Mouse (Mus musculus): ENCODE data around the gene Traf3.

Gene Traf3

DNA sequence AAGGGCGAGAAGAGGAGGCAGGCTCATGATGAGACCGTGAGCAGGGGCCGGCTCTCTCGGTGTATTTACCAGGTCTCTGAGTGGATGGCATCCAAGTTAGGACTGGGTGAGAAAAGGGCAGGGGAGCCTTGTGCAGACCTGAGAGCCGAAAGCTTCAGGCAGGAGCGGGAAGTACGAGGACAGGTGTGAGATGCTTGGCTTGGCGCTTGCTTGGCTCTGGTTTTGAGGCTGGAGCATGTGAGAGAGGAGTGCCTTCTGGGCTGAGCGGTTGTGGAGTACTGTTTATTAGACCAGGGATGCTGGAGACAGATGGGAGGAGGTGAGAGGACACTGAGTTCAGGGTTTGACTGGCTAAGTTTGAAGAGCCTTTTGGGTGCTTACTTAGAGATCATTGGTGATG, 27.2 kb downstream of the Traf3 start:
- no peak for DNase-seq (ENCODE audit: extremely low read depth, low read depth)

DNA sequence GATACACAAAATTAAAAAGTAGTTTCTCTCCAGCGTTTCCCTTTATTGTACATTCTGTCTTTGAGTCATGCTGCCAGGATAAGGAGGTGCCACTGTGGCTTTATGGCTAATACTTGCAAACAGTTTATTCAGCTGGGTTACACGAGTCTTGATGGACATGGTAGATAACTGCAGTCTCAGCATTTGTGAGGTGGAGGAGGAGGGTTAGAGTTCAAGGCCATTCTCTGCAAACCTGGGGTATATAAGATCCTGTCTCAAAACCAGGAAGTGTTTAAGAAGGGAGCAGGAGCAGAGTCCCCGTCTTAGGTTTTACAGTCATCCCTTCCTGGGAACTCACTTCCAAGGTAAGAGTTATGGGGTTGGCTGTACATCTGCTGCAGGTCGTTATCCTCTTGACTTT, 30.4 kb downstream of the Traf3 start:
- DNase-seq (ENCODE audit: extremely low read depth, low read depth), result no peak

DNA sequence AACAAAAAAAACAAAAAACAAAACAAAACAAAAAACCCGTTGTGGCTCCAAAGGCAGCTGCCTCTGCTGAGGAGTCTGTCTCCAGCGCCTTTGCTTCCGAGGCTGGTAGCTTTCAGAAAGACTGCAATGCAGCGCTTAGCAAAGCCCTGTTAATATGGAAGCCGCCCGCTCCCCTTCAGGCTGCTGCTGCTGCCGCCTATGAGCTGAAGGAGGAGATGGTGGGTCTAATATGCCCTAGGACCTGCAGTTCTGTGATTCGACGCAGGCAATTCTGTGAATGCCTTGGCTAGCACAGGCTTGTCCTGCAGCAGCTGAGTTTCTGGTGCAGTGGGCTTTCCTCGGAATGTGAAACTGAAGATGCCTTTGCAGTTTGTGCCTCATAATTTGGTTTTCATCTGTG, 36.9 kb downstream of the Traf3 start:
- no peak for DNase-seq (ENCODE audit: extremely low read depth, low read depth)

DNA sequence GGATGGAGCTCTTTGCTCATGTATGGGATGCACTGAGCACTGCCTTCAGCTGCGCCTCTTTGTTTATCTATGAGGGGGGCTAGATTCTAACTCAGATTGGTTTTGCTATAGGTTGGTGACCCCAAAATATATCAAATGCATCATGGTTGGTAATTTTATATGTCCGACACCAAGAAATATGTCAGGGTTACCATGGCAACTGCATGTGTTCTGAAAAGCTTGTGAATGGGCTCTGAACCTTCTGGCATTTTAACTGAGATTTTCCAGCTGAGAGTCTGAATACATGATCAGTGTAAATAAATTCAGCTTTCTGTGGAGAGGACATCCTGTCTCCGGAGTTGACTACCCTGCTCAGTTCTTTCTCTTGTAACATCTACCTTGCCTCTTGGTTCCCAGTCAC, 37.8 kb downstream of the Traf3 start:
- no peak for DNase-seq (ENCODE audit: extremely low read depth, low read depth)

DNA sequence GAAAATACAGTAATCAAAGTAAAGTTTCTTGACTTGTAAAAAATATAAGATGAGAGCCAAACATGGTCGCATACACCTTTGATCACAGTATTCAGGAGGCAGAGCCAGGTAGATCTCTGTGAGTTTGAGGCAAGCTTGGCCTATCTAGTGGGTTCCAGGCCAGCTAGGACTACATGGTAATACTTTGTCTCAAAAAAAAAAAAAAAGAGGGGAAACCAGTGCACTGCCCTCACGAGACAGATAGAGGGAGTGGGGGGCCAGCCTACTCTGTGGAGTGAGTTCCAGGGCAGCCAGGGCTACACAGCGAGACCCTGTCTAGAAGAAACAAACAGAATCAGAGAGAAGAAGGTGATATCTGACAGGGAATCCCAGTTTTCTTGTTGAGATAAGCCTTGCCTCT, 41.5 kb downstream of the Traf3 start:
- no peak for DNase-seq (ENCODE audit: extremely low read depth, low read depth)

DNA sequence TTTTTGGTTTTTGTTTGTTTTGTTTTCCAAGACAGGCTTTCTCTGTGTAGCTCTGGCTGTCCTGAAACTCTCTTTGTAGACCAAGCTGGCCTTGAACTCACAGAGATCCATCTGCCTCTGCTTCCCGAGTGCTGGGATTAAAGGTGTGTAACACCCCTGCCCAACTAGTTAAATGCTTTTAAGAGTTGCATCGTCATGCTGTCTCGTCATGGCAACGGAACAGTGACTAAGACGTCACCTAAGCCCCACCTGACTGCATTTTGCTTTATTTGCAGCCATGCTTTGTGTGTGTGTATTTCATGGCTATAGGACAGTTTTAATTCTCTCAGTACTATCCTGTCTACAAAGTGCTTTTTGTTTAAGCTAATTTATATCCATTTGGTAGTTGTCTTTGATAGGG, 45.6 kb downstream of the Traf3 start:
- DNase-seq (ENCODE audit: extremely low read depth, low read depth), result no peak

DNA sequence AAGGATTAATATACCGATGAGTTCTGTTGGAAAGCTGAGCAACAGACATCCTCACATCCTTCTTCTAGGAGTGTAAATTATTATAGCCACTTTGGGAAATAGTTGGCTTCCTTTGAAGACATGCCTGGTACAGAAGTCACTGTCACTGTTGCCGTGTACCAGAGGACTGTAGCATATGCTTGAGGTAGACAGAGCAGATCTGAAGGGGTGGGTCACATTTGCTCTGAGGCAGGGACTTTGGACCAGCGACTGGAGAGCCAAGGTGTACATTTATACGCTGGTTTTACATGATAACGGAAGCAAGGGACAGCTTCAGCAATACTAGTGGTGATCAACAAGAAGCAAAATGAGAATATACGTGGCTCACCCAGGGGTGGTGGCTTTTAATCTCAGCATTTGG, 52.7 kb downstream of the Traf3 start:
- DNase-seq (ENCODE audit: extremely low read depth, low read depth), result no peak

DNA sequence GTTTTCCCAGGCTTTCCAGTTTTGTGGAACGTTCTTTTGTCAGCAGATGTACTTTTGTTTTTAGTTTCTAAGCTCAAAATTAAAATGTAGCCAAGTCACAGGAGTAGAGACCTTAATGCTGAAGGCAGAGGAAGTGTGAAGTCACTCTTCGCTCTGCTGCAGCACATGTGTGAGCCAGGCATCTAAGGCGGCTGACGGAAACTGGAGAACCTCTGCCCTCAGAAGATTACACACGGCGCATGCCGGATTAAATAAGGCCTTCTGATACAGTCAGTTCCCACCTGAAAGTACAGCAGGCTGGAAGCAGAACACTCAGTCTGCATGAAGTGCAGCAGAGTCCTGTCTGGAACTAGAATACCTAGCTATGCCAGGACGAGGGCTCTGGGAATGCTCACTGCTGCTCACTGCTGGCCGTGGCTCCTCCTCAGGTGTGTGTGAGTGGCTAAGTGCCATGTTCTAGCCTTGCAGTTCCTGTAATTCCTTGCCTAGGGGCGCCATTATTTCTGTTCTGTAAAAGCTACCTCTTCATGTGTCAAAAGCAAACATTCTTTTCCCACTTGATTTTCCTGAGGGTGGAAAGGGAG, 59.1 kb downstream of the Traf3 start:
- no peak for DNase-seq (ENCODE audit: extremely low read depth, low read depth)

DNA sequence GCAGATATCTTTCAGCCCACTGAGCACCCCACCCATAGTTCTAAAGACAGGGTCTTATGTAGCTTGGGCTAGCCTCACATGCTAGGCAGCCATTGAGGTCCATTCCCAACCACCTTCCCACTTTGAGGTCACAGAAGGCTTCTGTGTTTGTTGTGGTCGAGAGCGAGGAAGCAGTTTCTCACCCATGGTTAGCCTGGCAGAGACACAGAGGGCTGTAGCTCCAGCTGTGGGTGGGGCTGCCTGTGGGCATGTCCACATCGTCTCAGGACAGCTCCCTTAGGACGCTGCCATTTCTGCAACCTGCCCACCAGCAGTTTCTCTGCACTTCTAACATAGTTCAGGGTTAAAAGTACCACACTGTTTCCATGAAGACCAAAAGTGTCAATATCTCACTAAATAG, 61.2 kb downstream of the Traf3 start:
- DNase-seq (ENCODE audit: extremely low read depth, low read depth), result no peak

DNA sequence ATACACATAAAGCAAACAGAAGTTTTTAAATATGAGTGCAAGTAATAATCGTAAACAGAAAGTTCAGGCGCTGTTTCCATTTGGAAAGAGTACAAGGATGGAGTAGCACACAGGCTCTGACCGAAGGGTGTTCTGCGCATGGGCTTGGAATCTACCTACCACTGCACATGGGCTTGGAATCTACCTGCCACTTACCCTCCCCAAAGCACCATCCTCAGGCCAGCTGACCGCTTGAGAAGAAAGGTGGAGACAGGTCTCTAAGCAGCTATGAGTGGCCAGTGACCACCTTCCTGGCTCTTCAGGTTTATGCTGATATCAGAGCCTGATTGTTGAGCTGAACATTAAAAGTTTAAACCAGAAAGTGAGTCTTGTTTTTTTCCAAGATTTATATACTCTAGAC, 62.3 kb downstream of the Traf3 start:
- no peak for DNase-seq (ENCODE audit: extremely low read depth, low read depth)

DNA sequence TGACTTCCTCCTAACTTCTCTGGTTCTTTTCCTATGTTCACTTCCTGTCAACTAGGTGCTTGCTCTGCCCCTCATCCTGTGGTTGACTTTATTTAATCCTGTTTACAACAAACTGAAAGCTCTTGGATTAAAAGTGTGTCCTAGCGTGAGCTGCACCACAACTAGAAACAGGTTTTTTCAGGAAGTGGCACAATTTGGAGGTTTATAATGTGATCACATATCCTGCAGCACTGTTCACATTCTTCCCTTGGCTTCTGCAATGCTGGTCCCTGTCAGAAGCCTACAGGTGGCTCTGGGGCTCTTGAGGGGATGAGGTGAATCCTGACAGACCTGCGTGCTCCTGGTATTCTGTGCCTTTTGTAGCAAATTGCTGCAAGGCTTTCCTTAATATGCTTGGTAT, 64.6 kb downstream of the Traf3 start:
- DNase-seq (ENCODE audit: extremely low read depth, low read depth), result no peak

DNA sequence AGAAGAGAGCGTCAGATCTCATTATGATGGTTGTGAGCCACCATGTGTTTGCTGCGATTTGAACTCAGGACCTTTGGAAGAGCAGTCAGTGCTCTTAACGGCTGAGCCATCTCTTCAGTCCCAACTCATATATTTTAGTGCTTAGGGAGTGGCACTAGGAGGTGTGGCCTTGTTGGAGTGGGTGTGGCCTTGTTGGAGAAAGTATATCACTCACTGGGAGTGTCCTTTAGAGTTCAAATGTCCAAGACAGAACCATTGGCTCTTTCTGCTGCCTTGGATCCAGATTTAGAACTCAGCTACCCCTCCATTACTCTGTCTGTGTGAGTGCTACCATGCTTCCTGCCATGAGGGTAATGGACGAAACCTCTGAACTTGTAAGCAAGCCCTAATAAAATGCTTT, 67.6 kb downstream of the Traf3 start:
- no peak for DNase-seq (ENCODE audit: extremely low read depth, low read depth)

DNA sequence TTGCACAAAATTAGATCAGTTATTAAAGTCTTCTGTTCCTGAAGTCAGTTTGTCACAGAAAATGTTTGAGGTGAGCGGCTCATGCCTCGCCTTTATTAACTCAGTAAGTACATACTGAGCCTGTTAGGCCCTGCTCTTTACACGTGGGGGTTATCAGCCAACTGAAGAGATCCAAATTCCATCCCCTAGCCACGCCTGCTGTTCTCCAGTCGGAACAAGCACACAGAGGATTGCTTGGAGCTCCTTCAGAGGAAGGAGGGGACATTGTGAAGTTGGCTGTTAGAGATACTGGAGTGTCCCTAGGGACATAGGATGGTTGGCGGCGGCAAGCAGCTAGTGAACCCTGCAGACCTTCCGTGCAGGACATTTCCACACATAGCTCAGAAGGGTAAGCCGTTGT, 68.2 kb downstream of the Traf3 start:
- no peak for DNase-seq (ENCODE audit: extremely low read depth, low read depth)

DNA sequence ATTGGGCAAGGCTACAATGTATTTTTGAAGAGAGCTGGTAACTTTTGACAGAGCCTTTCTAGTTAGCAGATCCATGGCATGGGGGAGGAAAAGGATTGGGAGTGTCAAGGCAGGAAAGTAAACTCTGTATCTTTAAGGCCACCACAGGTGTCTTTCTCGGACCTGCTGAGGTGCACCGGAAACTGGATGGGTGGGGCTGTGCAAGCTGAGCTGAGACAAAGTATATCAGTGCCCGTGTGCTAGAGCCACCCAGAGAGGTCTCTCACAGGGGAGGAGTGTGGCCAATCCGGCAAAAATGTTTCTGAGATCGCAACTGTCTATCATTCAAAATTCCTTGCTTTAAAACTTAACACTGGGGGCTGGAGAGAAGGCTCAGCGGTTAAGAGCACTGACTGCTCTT, 69.5 kb downstream of the Traf3 start:
- no peak for DNase-seq (ENCODE audit: extremely low read depth, low read depth)

DNA sequence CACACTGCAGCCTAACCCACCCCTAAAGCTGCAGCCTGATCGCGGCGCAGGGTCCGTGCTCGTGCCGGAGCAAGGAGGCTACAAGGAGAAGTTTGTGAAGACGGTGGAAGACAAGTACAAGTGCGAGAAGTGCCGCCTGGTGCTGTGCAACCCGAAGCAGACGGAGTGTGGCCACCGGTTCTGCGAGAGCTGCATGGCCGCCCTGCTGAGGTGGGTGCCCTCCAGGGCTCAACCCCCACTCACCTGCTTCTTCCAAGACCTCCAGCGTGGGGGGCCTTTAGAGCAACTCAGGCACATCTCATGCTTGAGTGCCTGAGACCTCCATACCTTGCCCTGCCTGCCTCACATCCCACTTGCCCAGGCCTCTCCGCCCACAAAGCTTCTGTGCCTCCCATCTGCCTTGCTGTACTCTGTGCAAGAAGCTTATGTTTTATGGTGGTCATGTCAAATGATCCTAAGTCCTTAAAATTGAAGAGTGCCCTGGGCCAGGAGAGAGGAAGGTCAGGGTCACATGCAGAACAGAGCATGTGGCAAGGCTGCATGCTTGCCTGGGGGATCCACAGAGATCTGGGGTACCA, 71.5 kb downstream of the Traf3 start:
- no peak for DNase-seq (ENCODE audit: extremely low read depth, low read depth)

DNA sequence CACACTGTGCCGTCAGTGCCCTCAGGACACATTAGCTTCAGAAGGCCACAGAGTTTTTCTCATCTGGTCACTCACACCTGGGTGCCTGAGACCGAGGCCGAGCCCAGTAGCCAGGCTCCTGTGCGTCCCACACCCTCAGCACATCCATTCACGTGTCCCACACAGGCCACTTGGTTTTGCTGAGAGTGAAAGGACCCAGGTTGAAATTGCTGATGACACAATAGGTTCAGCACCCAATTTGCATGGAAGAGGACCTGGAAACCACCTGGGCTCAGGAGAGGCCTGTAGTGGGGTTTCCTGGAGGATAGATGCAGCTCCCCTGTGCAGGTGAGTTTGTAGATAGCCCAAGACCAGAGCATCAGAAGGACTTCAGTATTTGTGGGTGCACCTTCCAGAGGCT, 72.2 kb downstream of the Traf3 start:
- DNase-seq (ENCODE audit: extremely low read depth, low read depth), result no peak

DNA sequence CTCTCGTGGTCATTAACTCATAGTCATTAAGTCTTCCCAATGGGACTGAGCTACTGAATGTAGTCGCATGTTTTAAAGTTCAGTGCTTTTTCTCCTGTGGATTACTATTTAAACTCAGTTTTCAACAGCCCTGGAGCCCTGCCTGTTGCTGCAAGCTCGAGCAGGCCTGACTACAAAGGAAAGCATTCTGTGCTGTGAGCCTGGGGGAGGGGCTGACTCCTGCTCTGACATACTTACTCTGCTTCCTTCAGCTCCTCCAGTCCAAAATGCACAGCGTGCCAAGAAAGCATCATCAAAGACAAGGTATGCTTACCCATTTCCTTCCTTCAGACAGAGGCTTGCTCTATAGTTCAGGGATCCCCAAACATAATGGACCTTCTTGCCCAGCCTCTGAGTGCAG, 72.6 kb downstream of the Traf3 start:
- DNase-seq (ENCODE audit: extremely low read depth, low read depth), result no peak

DNA sequence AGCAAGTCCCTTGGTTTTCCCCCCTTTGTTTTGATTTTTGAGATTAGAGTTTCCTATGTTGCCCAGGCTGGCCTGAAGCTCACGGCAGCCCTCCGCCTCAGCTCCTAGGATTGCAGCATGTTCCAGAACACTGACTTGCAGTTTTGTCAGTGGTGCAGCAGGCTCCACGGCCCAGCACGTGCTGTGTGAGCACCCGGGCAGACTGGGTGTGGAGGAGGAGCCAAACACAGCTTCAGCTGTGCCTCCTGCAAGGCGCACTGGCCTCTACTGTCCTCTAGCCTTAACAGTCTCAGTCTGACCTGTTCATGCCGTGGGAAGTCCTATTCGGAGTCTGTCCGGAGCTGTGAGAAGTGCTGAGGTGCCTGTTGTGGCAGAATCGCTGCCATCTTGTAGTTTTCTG, 73.8 kb downstream of the Traf3 start:
- DNase-seq (ENCODE audit: extremely low read depth, low read depth), result no peak

DNA sequence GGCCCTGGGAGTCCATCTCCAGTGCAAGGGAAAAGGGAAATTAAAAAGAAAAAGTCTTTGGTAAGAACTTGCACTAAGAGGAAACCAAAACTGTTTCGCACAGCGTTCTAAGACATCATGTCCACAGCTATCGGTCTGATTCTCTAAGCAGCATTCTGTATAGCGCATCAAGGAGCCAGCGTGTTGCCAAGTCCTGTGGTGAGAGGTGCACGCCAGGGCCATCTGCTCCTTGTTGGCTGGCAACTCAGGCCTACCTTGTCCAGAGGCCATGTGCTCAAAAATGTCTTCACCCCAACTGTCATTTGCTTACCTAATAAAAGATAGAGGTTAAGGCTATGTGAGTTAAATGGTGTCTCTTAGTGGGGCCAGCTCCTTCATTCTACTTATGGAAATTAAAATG, 75.7 kb downstream of the Traf3 start:
- no peak for DNase-seq (ENCODE audit: extremely low read depth, low read depth)

DNA sequence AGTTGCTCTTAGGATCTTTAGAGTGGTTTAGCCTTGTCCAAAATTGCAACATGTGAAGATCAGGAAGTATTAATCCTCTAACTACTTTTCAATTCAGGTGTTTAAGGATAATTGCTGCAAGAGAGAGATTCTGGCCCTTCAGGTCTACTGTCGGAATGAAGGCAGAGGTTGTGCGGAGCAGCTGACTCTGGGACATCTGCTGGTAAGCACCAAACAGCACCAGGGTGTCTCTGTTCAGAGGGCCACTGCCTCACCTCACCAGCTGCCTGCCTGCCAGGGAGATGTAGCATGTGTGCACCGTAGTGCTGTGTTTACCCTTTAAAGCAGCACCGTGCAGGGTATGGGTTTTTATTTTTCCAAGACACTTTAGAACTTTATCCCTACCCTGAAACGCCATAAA, 76.2 kb downstream of the Traf3 start:
- DNase-seq (ENCODE audit: extremely low read depth, low read depth), result no peak

DNA sequence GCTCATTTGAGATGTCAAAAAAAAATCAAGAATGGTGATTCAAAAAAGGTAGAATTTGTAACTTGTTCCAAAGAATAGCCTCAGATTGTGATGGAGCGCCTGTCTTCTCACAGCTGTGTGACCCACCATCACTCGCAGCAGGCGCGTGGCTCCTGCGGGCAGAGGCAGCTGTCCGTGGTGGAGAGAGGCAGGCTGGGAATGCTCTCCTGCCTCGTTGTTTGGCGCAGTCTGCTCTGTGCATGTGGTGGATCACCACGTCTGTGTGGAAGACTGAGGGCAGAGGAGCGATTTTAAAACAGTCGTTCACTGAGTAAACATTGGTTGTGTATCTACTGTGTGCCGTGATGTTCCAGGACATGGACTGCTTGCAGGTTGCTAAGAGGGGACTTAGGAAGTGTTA, 77.6 kb downstream of the Traf3 start:
- no peak for DNase-seq (ENCODE audit: extremely low read depth, low read depth)

DNA sequence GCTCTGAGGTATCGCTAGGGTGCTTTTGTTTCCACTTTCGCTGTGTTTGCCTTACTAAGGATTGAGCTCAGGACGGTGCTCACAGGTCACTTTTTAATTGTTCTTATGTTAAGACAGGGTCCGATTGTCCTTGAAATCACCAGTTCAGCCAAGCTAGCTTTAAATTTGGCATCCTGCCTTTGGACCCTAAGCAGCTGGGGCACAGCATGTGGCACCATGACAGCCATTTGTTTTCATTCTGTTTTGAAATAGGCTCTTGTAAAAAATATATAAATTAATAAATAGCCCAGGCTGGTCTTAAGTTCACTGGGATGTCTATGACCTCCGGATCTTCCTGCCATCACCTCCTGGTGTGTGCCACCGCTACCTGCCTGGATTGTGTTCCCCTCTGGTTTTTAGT, 78.9 kb downstream of the Traf3 start:
- DNase-seq (ENCODE audit: extremely low read depth, low read depth), result no peak

DNA sequence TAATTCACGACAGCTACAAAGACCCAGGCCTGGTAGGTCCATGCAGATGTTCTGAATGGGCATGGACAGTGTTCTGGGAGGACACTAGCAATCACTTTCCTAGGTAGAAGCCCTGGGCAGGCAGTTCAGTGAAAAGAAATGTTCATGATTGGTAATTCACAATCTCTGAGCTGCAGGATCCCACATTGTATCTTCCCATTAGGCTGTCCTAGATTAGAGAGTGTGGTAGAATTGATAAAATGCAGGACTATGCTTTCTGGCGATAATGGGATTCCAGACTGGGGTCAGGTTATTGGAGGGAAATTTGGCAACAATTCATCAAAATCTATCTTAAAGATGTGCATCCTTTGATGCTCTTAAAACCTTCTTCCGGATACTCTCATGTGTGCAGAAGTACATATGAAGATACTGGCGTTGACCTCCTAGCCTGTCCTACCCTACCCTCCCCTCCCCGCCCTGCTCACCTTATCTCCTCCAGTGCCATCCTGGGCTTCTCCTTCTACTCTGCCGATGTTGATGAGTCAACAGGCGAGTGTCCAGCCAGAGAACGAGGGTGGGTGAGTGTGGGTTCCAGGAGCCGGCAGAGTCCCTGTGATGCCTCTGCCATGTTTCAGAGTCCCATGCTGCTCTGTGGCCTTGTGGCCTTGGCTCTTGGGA, 80.8 kb downstream of the Traf3 start:
- no peak for DNase-seq (ENCODE audit: extremely low read depth, low read depth)
